Mouse (Mus musculus) kidney, embryonic 16.5 days (tissue): ENCODE results near the gene Olfr912. TPM values are rescaled to one million over a fixed set of nuclear protein-coding genes. Genes with fewer than 3 reads are reported as not detected.

Experiments
- ATAC-seq: fragments of 200-750 bp; cut with Nextera tagmentation; 2 replicates; pipeline ENCODE4 v1.8.0; 2017; ENCODE audit warnings: moderate TSS enrichment; ENCODE audit not compliant: low FRiP score, low TSS enrichment
- H3K27ac ChIP-seq: fragments of 300-500 bp; sonication (generic); 2 replicates; pipeline ENCODE4 v1.5.1; 2014; ENCODE audit warnings: low read length
- H3K27me3 ChIP-seq: fragments of 300-500 bp; sonication (generic); 2 replicates; pipeline ENCODE4 v1.6.1; 2014; ENCODE audit warnings: low read length, control low read depth, mixed read lengths; ENCODE audit not compliant: insufficient read depth
- H3K36me3 ChIP-seq: fragments of 300-500 bp; sonication (generic); 2 replicates; pipeline ENCODE4 v1.6.1; 2014; ENCODE audit warnings: low read length, control low read depth, mixed read lengths; ENCODE audit not compliant: insufficient read depth
- H3K4me1 ChIP-seq: fragments of 300-500 bp; sonication (generic); 2 replicates; pipeline ENCODE4 v1.6.1; 2014; ENCODE audit warnings: low read length, control low read depth, mixed read lengths; ENCODE audit not compliant: insufficient read depth
- H3K4me2 ChIP-seq: fragments of 300-500 bp; sonication (generic); replicated peaks from 2 replicates; pipeline ENCODE4 v1.6.1; 2014; ENCODE audit warnings: low read depth, low read length
- H3K4me3 ChIP-seq: fragments of 300-500 bp; sonication (generic); 2 replicates; pipeline ENCODE4 v1.5.1; 2014; ENCODE audit warnings: mild to moderate bottlenecking, low read length
- H3K9ac ChIP-seq: fragments of 300-500 bp; sonication (generic); replicated peaks from 2 replicates; pipeline ENCODE4 v1.6.1; 2014; ENCODE audit warnings: low read length
- H3K9me3 ChIP-seq: fragments of 300-500 bp; sonication (generic); 2 replicates; pipeline ENCODE4 v1.6.1; 2016; ENCODE audit warnings: low read length, control low read depth
- WGBS: fragments of 180-500 bp; shearing (Covaris S2); extraction: QIAGEN DNeasy Blood & Tissue Kit; methylation state at CpG from one replicate; pipeline ENCODE4 v1.1.7; 2014; 5-methylcytosine and 5-hydroxymethylcytosine counted together
- polyA plus RNA-seq: library from polyadenylated mRNA; unstranded; fragments of >200 nt; fragmentation: Nextera tagmentation; extraction: Ambion mirVana; gene quantifications from 2 replicates; pipeline ENCODE4 v1.2.1, GENCODE M21; 2015

The Olfr912 gene
- not detected in 2 replicates for polyA plus RNA-seq

DNA sequence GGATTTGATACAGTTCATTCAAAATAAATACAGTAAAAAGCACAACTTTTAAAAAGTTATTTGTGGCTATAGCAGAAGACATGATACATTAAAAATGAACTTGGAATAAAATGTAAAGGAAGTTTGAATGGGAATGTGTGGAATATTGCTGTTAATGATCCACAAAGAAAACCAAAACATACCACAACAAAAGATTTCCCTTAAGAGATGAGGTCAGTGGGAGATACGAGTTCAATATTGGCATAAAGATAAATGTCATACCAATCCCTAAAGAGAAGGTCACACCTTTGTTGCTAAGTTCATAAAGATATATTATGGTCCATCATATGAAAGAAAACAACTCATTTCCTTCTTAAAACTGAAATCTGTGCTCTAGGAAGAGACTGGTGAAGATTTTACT is at the start of gene Olfr912:
Olfr912 (plus strand) TSS at position 301 of the 400 bp plus-strand sequence.
- Histone ChIP-seq H3K36me3 (no peaks in the 10 kb centered on the region), H3K4me3 (no peak within 1 kb of the TSS), H3K4me1 (no peaks in the 10 kb centered on the region), H3K9ac (no peak within 1 kb of the TSS), H3K4me2 (no peak within 1 kb of the TSS), H3K27me3 (no peaks in the 10 kb centered on the region), H3K9me3 (no peaks in the 10 kb centered on the region), H3K27ac (no peak within 1 kb of the TSS)
- no peak for ATAC-seq
- 76% methylated on average over 1 of the region's 1 CpGs for WGBS

GRCm38 (mm10) chr9:38537549-38537948 is 42.4 kb upstream of the Olfr912 start, which contains the start of gene Olfr910:
Gene Olfr910, plus strand, starts transcription at chr9:38537849.
- Histone ChIP-seq H3K4me3 (no peak within 1 kb of the TSS), H3K9me3 (peaks cover under 1% of the 10 kb centered on the region; the same call in 1 of the 2 replicates), H3K27ac (no peak within 1 kb of the TSS), H3K4me1 (no peaks in the 10 kb centered on the region), H3K27me3 (no peaks in the 10 kb centered on the region), H3K9ac (no peak within 1 kb of the TSS), H3K4me2 (no peak within 1 kb of the TSS), H3K36me3 (no peaks in the 10 kb centered on the region)
- 75% methylated on average over 2 of the region's 2 CpGs for WGBS
- ATAC-seq: no peak

- WGBS: 73% methylated on average over 1 of the region's 1 CpGs
- Histone ChIP-seq H3K4me2 (no peak overlapping the region), H3K4me3 (no peak overlapping the region)
These were observed 11.1 kb downstream of the Olfr912 start for GRCm38 (mm10) chr9:38591056-38591455.

GRCm38 (mm10) chr9:38592459-38592858 is 12.5 kb downstream of the Olfr912 start, which contains the start of gene Olfr913:
Gene Olfr913, plus strand, starts transcription at chr9:38592759.
- no peak within 1 kb of the TSS for H3K9ac ChIP-seq
- ATAC-seq: no peak
- WGBS: 52% methylated on average over 2 of the region's 2 CpGs

More at GRCm38 (mm10) chr9:38591056-38591455, 11.1 kb downstream of the Olfr912 start:
- no peaks in the 10 kb centered on the region for H3K4me1 ChIP-seq
- no peak overlapping the region for H3K27ac ChIP-seq
- no peaks in the 10 kb centered on the region for H3K27me3 ChIP-seq
- no peak for ATAC-seq
- no peaks in the 10 kb centered on the region for H3K36me3 ChIP-seq
- no peak overlapping the region for H3K9ac ChIP-seq
- H3K9me3 ChIP-seq: no peaks in the 10 kb centered on the region

GRCm38 (mm10) chr9:38604802-38605201 is 24.8 kb downstream of the Olfr912 start, which contains the start of gene Olfr914:
Gene Olfr914, plus strand, starts transcription at chr9:38605102.
- ATAC-seq: no peak
- no peaks in the 10 kb centered on the region for H3K36me3 ChIP-seq
- H3K27ac ChIP-seq: no peak within 1 kb of the TSS
- H3K4me3 ChIP-seq: no peak within 1 kb of the TSS
- no peaks in the 10 kb centered on the region for H3K27me3 ChIP-seq
- H3K9me3 ChIP-seq: no peaks in the 10 kb centered on the region
- WGBS: 68% methylated on average over 2 of the region's 2 CpGs
- no peak within 1 kb of the TSS for H3K4me2 ChIP-seq
- H3K9ac ChIP-seq: no peak within 1 kb of the TSS
- no peaks in the 10 kb centered on the region for H3K4me1 ChIP-seq

More at GRCm38 (mm10) chr9:38592459-38592858, 12.5 kb downstream of the Olfr912 start, which contains the start of gene Olfr913:
- no peaks in the 10 kb centered on the region for H3K9me3 ChIP-seq
- no peaks in the 10 kb centered on the region for H3K4me1 ChIP-seq
- H3K27ac ChIP-seq: no peak within 1 kb of the TSS
- no peak within 1 kb of the TSS for H3K4me2 ChIP-seq
- H3K4me3 ChIP-seq: no peak within 1 kb of the TSS
- H3K27me3 ChIP-seq: no peaks in the 10 kb centered on the region
- no peaks in the 10 kb centered on the region for H3K36me3 ChIP-seq

DNA sequence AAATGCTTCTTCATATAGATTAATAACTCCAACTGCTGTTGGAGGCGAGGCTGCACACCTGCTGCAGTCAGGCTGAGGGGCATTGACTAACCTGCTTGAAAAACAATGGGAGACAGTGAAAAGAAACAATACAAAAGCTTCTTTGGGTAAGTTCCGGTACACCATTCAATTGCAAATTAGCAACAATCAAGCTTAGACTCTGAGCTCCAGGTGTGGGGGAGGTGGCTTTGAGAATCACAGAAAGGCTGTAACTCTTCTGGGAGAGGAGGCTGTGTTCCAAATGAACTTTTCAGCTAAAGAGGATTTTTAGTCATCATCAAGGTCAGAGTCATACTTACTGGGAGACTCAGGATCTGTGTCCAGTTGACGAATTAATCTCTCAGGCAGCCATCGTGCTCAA is 52.4 kb downstream of the Olfr912 start:
- Histone ChIP-seq H3K36me3 (no peaks in the 10 kb centered on the region), H3K4me2 (no peak overlapping the region), H3K4me3 (no peak overlapping the region), H3K4me1 (no peaks in the 10 kb centered on the region), H3K27me3 (no peaks in the 10 kb centered on the region), H3K27ac (no peak overlapping the region), H3K9ac (no peak overlapping the region), H3K9me3 (peaks cover 3% of the 10 kb centered on the region; the same call in 1 of the 2 replicates)
- 78% methylated on average over 4 of the region's 4 CpGs for WGBS
- no peak for ATAC-seq

Other genes starting within 250 kb of the Olfr912 start
- gene Olfr898, start 231.8 kb upstream of the Olfr912 start, polyA plus RNA-seq: not detected in 2 replicates
- not detected in 2 replicates for gene Olfr250, start 213.3 kb upstream of the Olfr912 start, polyA plus RNA-seq
- gene Olfr251, start 203.1 kb upstream of the Olfr912 start, polyA plus RNA-seq: not detected in 2 replicates
- not detected in 2 replicates for gene Olfr147, start 178.5 kb upstream of the Olfr912 start, polyA plus RNA-seq
- not detected in 2 replicates for gene Olfr901, start 150.7 kb upstream of the Olfr912 start, polyA plus RNA-seq
- gene Olfr902, start 132.5 kb upstream of the Olfr912 start, polyA plus RNA-seq: not detected in 2 replicates
- not detected in 2 replicates for gene Olfr904, start 117.0 kb upstream of the Olfr912 start, polyA plus RNA-seq
- gene Olfr905, start 109.1 kb upstream of the Olfr912 start, polyA plus RNA-seq: not detected in 2 replicates
- gene Olfr906, start 93.1 kb upstream of the Olfr912 start, polyA plus RNA-seq: not detected in 2 replicates
- gene Olfr907, start 84.4 kb upstream of the Olfr912 start, polyA plus RNA-seq: not detected in 2 replicates
- not detected in 2 replicates for gene Olfr911-ps1, start 58.6 kb upstream of the Olfr912 start, polyA plus RNA-seq
- not detected in 2 replicates for gene Olfr910, start 42.3 kb upstream of the Olfr912 start, polyA plus RNA-seq
- gene Olfr913, start 12.6 kb downstream of the Olfr912 start, polyA plus RNA-seq: not detected in 2 replicates
- gene Olfr914, start 24.9 kb downstream of the Olfr912 start, polyA plus RNA-seq: not detected in 2 replicates
- gene Olfr916, start 79.7 kb downstream of the Olfr912 start, polyA plus RNA-seq: not detected in 2 replicates
- gene Olfr917, start 85.7 kb downstream of the Olfr912 start, polyA plus RNA-seq: not detected in 2 replicates
- gene Olfr918, start 94.4 kb downstream of the Olfr912 start, polyA plus RNA-seq: not detected in 2 replicates
- not detected in 2 replicates for gene Olfr919, start 123.5 kb downstream of the Olfr912 start, polyA plus RNA-seq
- gene Vwa5a, start 138.1 kb downstream of the Olfr912 start, polyA plus RNA-seq: 21.0 and 22.9 TPM in 2 replicates
- gene Olfr920, start 172.1 kb downstream of the Olfr912 start, polyA plus RNA-seq: 0.08 TPM in 1 of 2 replicates, not detected in the other
- not detected in 2 replicates for gene Olfr921, start 192.9 kb downstream of the Olfr912 start, polyA plus RNA-seq
- gene Olfr922, start 234.4 kb downstream of the Olfr912 start, polyA plus RNA-seq: not detected in 2 replicates
- not detected in 2 replicates for gene Olfr923, start 246.4 kb downstream of the Olfr912 start, polyA plus RNA-seq